ENCODE assay signal across 15 mouse cellular contexts in genomic region chr8:121089631-121090380, GRCm38 (mm10). TPM values are rescaled to one million over a fixed set of nuclear protein-coding genes. Genes with fewer than 3 reads are reported as not detected.
A peak's percentile ranks its signal among the peaks of the same experiment; 100 is the strongest.
DNase-seq lines count a peak whose midpoint lies in the region; ATAC-seq and TF ChIP-seq lines count a peak whose summit lies in the region.
"Had no signal": no experiment of that assay in that cellular context is flagged by ENCODE, and none has a peak within 500 bp of the region (broad histone marks: within the 10 kb centered on the region; RNA-seq: fewer than 3 reads in every experiment).

No protein-coding gene starts in this region.

- peaks cover 12% of the 10 kb centered on the region for H3K4me1 ChIP-seq in heart, embryonic 13.5 days
- H3K4me1 ChIP-seq in ES-Bruce4 (ENCODE audit: control insufficient read depth, insufficient read depth, low read length), result no peaks in the 10 kb centered on the region
- H3K4me1 ChIP-seq in lung, postnatal 0 days (ENCODE audit: insufficient read depth, low read depth, low read length), result peaks cover 4% of the 10 kb centered on the region

- TF ChIP-seq POLR2A in ES-Bruce4 (IDR thresholded peaks at IDR 0.05; ENCODE audit: insufficient read depth, low read length), result no peak

- no peaks in the 10 kb centered on the region for H3K36me3 ChIP-seq in heart, embryonic 13.5 days
- no peaks in the 10 kb centered on the region for H3K36me3 ChIP-seq in ES-Bruce4 (ENCODE audit: control insufficient read depth, insufficient read depth, low read length, poor library complexity, severe bottlenecking)
- no peaks in the 10 kb centered on the region for H3K36me3 ChIP-seq in lung, postnatal 0 days (ENCODE audit: insufficient read depth, low read length)
- H3K36me3 ChIP-seq: forebrain, embryonic 12.5 days had no signal

- peaks cover 96% of the 10 kb centered on the region for H3K27me3 ChIP-seq in heart, embryonic 13.5 days (replicated peaks)
- peaks cover 19% of the 10 kb centered on the region for H3K27me3 ChIP-seq in ES-Bruce4 (ENCODE audit: control insufficient read depth, insufficient read depth, low read length, poor library complexity, severe bottlenecking)
- peaks cover 14% of the 10 kb centered on the region; the same call in 1 of the 2 replicates for H3K27me3 ChIP-seq in lung, postnatal 0 days (replicated peaks; ENCODE audit: insufficient read depth, low read length)

- H3K4me2 ChIP-seq in heart, embryonic 13.5 days, result peak overlapping the region; percentile 39
- peak overlapping the region; percentile 79 for H3K4me2 ChIP-seq in lung, postnatal 0 days (replicated peaks; ENCODE audit: low read depth, low read length)
- H3K4me2 ChIP-seq: forebrain, embryonic 12.5 days had no signal

- 9% methylated on average over 32 of the region's 32 CpGs for WGBS in heart, embryonic 13.5 days
- WGBS in lung, postnatal 0 days, result 13% methylated on average over 32 of the region's 32 CpGs

- no peak overlapping the region for H3K27ac ChIP-seq in heart, embryonic 13.5 days (replicated peaks)
- H3K27ac ChIP-seq in ES-Bruce4 (ENCODE audit: insufficient read depth, low read length), result no peak overlapping the region
- peak overlapping the region; percentile 68 for H3K27ac ChIP-seq in lung, postnatal 0 days (ENCODE audit: low read length)
- H3K27ac ChIP-seq: forebrain, embryonic 12.5 days; left cerebral cortex, adult 2 months had no signal

- H3K9me3 ChIP-seq in heart, embryonic 13.5 days, result no peaks in the 10 kb centered on the region
- no peaks in the 10 kb centered on the region for H3K9me3 ChIP-seq in ES-Bruce4 (replicated peaks; ENCODE audit: control insufficient read depth, insufficient read depth, low read length, poor library complexity, severe bottlenecking)
- H3K9me3 ChIP-seq in lung, postnatal 0 days (ENCODE audit: low read length), result no peaks in the 10 kb centered on the region
- H3K9me3 ChIP-seq: forebrain, embryonic 12.5 days had no signal

- no peak for DNase-seq in heart, postnatal 4 days
- DNase-seq in lung, postnatal 0 days (ENCODE audit: low spot score), result no peak
- DNase-seq in cerebellum, postnatal 25 days, result no peak
- no peak for DNase-seq in thymus, postnatal 0 days (ENCODE audit: low spot score)
- DNase-seq in left cerebral cortex, postnatal 4 days, result no peak
- DNase-seq: cerebellum, postnatal 14 days; gastrocnemius, postnatal 10 days; thymus, postnatal 4 days had no signal

- peak overlapping the region; percentile 25 for H3K4me3 ChIP-seq in heart, embryonic 13.5 days
- H3K4me3 ChIP-seq in ES-Bruce4 (ENCODE audit: low read depth, low read length), result peak overlapping the region; percentile 42
- peak overlapping the region; percentile 74 for H3K4me3 ChIP-seq in lung, postnatal 0 days (ENCODE audit: low read depth, low read length)
- H3K4me3 ChIP-seq: forebrain, embryonic 12.5 days; left cerebral cortex, adult 2 months had no signal

- TF ChIP-seq EP300 in ES-Bruce4 (IDR thresholded peaks at IDR 0.05; ENCODE audit: insufficient read depth, low read depth, low read length), result no peak
- TF ChIP-seq EP300 in lung, postnatal 0 days (IDR thresholded peaks at IDR 0.05), result no peak

- no peak for ATAC-seq in heart, embryonic 13.5 days (ENCODE audit: extremely low read depth, insufficient number of reproducible peaks, low FRiP score, low TSS enrichment)
- 0 out of 2 replicates have a peak, but pooled peaks have one; percentile 50 for ATAC-seq in erythroblast, adult 5-6 weeks (replicated peaks; ENCODE audit: low FRiP score, poor library complexity, severe bottlenecking)
- peak; percentile 5 for ATAC-seq in lung, postnatal 0 days

- peak overlapping the region; percentile 34; the same call in 1 of the 2 replicates for H3K9ac ChIP-seq in heart, embryonic 13.5 days
- peak overlapping the region; percentile 48 for H3K9ac ChIP-seq in ES-Bruce4 (ENCODE audit: low read depth, poor library complexity, severe bottlenecking)
- peak overlapping the region; percentile 67 for H3K9ac ChIP-seq in lung, postnatal 0 days (replicated peaks; ENCODE audit: low read depth)
- H3K9ac ChIP-seq: forebrain, embryonic 12.5 days had no signal

- TF ChIP-seq CTCF in ES-Bruce4 (IDR thresholded peaks at IDR 0.05; ENCODE audit: low read depth, low read length), result no peak
- no peak for TF ChIP-seq CTCF in lung, postnatal 0 days (IDR thresholded peaks at IDR 0.05)

- intact Hi-C loops in left cerebral cortex, postnatal 4 days (cut with DNase I), result loop anchor here (5.0 kb wide), 1 partner anchor 408 kb away; no protein-coding TSS in a partner anchor

RNA-seq across cellular contexts. Expression of gene Foxf1, which starts 5.6 kb away (rescaled TPM):
- polyA plus RNA-seq in heart, embryonic 13.5 days (2015; fragmentation: Nextera tagmentation; extraction: Ambion mirVana), result 7.7 and 9.5 TPM in 2 replicates
- total RNA-seq in heart, postnatal 4 days (2021), result under 1 TPM; 0.43 to 0.50 TPM
- 0.33 TPM in 1 of 2 replicates, not detected in the other for polyA plus RNA-seq in ES-Bruce4 (2011; ENCODE audit: insufficient read depth, insufficient read length, low read depth, missing spikeins)
- total RNA-seq in erythroblast, adult 5-6 weeks (2015; ENCODE audit: low replicate concordance), result not detected in 2 replicates
- total RNA-seq in erythroblast, adult 5-6 weeks (2017; ENCODE audit: low replicate concordance), result not detected in 2 replicates
- polyA plus RNA-seq in lung, postnatal 0 days (2015; fragmentation: Nextera tagmentation; extraction: Ambion mirVana), result 156 and 194 TPM in 2 replicates
- polyA plus RNA-seq in thymus, postnatal 0 days (2015; fragmentation: Nextera tagmentation; extraction: Ambion mirVana), result 0.12 and 0.16 TPM in 2 replicates
- 1 to 10 TPM; 1.7 TPM for total RNA-seq in left cerebral cortex, postnatal 4 days (2021)
- total RNA-seq: hematopoietic stem cell, adult 5-6 weeks; neutrophil, adult 5-6 weeks had no signal

RNA-seq across cellular contexts. Expression of gene Mthfsd, which starts 18.4 kb away (rescaled TPM):
- polyA plus RNA-seq in heart, embryonic 13.5 days (2015; fragmentation: Nextera tagmentation; extraction: Ambion mirVana), result 35.3 and 42.8 TPM in 2 replicates
- 10 to 100 TPM; 14.5 to 15.3 TPM for total RNA-seq in heart, postnatal 4 days (2021)
- 35.5 and 38.9 TPM in 2 replicates for polyA plus RNA-seq in ES-Bruce4 (2011; ENCODE audit: insufficient read depth, insufficient read length, low read depth, missing spikeins)
- 1.5 and 3.5 TPM in 2 replicates for total RNA-seq in erythroblast, adult 5-6 weeks (2015; ENCODE audit: low replicate concordance)
- 2.2 and 21.7 TPM in 2 replicates for total RNA-seq in erythroblast, adult 5-6 weeks (2017; ENCODE audit: low replicate concordance)
- 36.1 and 37.7 TPM in 2 replicates for polyA plus RNA-seq in lung, postnatal 0 days (2015; fragmentation: Nextera tagmentation; extraction: Ambion mirVana)
- polyA plus RNA-seq in thymus, postnatal 0 days (2015; fragmentation: Nextera tagmentation; extraction: Ambion mirVana), result 36.4 and 37.1 TPM in 2 replicates
- 10 to 100 TPM; 23.2 to 26.6 TPM for total RNA-seq in left cerebral cortex, postnatal 4 days (2021)

RNA-seq across cellular contexts. Expression of gene Foxc2, which starts 26.2 kb away (rescaled TPM):
- 6.8 and 7.4 TPM in 2 replicates for polyA plus RNA-seq in heart, embryonic 13.5 days (2015; fragmentation: Nextera tagmentation; extraction: Ambion mirVana)
- 1 to 10 TPM; 8.7 to 8.9 TPM for total RNA-seq in heart, postnatal 4 days (2021)
- polyA plus RNA-seq in ES-Bruce4 (2011; ENCODE audit: insufficient read depth, insufficient read length, low read depth, missing spikeins), result not detected in 2 replicates
- not detected in 2 replicates for total RNA-seq in erythroblast, adult 5-6 weeks (2015; ENCODE audit: low replicate concordance)
- total RNA-seq in erythroblast, adult 5-6 weeks (2017; ENCODE audit: low replicate concordance), result not detected in 2 replicates
- polyA plus RNA-seq in lung, postnatal 0 days (2015; fragmentation: Nextera tagmentation; extraction: Ambion mirVana), result 0.47 and 0.58 TPM in 2 replicates
- 0.31 and 0.39 TPM in 2 replicates for polyA plus RNA-seq in thymus, postnatal 0 days (2015; fragmentation: Nextera tagmentation; extraction: Ambion mirVana)
- total RNA-seq in left cerebral cortex, postnatal 4 days (2021), result 1 to 10 TPM; 4.3 to 4.4 TPM
- total RNA-seq: hematopoietic stem cell, adult 5-6 weeks; neutrophil, adult 5-6 weeks had no signal

RNA-seq across cellular contexts. Expression of gene Foxl1, which starts 37.9 kb away (rescaled TPM):
- polyA plus RNA-seq in heart, embryonic 13.5 days (2015; fragmentation: Nextera tagmentation; extraction: Ambion mirVana), result 0.52 and 0.64 TPM in 2 replicates
- under 1 TPM; 0.56 to 0.60 TPM for total RNA-seq in heart, postnatal 4 days (2021)
- polyA plus RNA-seq in ES-Bruce4 (2011; ENCODE audit: insufficient read depth, insufficient read length, low read depth, missing spikeins), result not detected in 2 replicates
- total RNA-seq in erythroblast, adult 5-6 weeks (2015; ENCODE audit: low replicate concordance), result not detected in 2 replicates
- not detected in 2 replicates for total RNA-seq in erythroblast, adult 5-6 weeks (2017; ENCODE audit: low replicate concordance)
- polyA plus RNA-seq in lung, postnatal 0 days (2015; fragmentation: Nextera tagmentation; extraction: Ambion mirVana), result 0.88 and 1.3 TPM in 2 replicates
- 0.10 and 0.12 TPM in 2 replicates for polyA plus RNA-seq in thymus, postnatal 0 days (2015; fragmentation: Nextera tagmentation; extraction: Ambion mirVana)
- under 1 TPM in 1 of 2 experiments, not detected in 1; 0.18 TPM for total RNA-seq in left cerebral cortex, postnatal 4 days (2021)
- total RNA-seq: hematopoietic stem cell, adult 5-6 weeks; neutrophil, adult 5-6 weeks had no signal

Comparison
In these comparisons a context has a peak if more than half of its experiments do, and no peak if none do; other contexts are left out.
1. RNA of gene Foxf1, which starts 5.6 kb away (polyA plus RNA-seq): 156 to 194 TPM in lung, postnatal 0 days; 7.7 to 9.5 TPM in heart, embryonic 13.5 days, 0.33 TPM in ES-Bruce4 and 0.12 to 0.16 TPM in thymus, postnatal 0 days; every median in the first group is over 10 times any median in the second.
2. Peak in every context shown above with its lines, with median percentiles within 50 percentile points of each other: H3K4me3 ChIP-seq and H3K9ac ChIP-seq.